Mouse (Mus musculus): ENCODE measurements around the gene Zswim3.
"Not testable (repeated sequence)": the region's sequence is repeated elsewhere in the genome, so short reads cannot be mapped to it uniquely, and the experiment has no call there.

GRCm38 (mm10) chr2:164855572-164855971 lies 50.7 kb downstream of the Zswim3 start:
- not testable (repeated sequence) for TF ChIP-seq USF2 (IDR thresholded peaks at IDR 0.05; ENCODE audit: borderline replicate concordance in 1 of 2, insufficient read depth in 1 of 2, low read depth in 1 of 2, low read length in 2 of 2); CHD1 (IDR thresholded peaks at IDR 0.05; ENCODE audit: low read depth, low read length); POLR2AphosphoS5 (IDR thresholded peaks at IDR 0.05; ENCODE audit: borderline replicate concordance, low read depth, low read length); POLR2A (IDR thresholded peaks at IDR 0.05; ENCODE audit: control insufficient read depth in 1 of 2, insufficient read depth in 1 of 2, low read depth in 1 of 2, low read length in 2 of 2, poor library complexity in 1 of 2); JUND (IDR thresholded peaks at IDR 0.05; ENCODE audit: low read depth, low read length); POLR2AphosphoS2 (IDR thresholded peaks at IDR 0.05; ENCODE audit: low read length); CTCF (IDR thresholded peaks at IDR 0.05 in 2 of 3, conservative IDR thresholded peaks at IDR 0.05 in 1 of 3; ENCODE audit: control insufficient read depth in 1 of 3, insufficient read depth in 1 of 3, low read depth in 2 of 3, low read length in 3 of 3, poor library complexity in 1 of 3, severe bottlenecking in 1 of 3); SIN3A (IDR thresholded peaks at IDR 0.05; ENCODE audit: low read length); ZMIZ1 (IDR thresholded peaks at IDR 0.05; ENCODE audit: low read depth, low read length); ZC3H11A (IDR thresholded peaks at IDR 0.05; ENCODE audit: low read depth, low read length); TAL1 (IDR thresholded peaks at IDR 0.05; ENCODE audit: low read length); MYC (IDR thresholded peaks at IDR 0.05; ENCODE audit: low read depth, low read length)

Measured in MEL (cell line).